Mouse (Mus musculus): ENCODE measurements at regions not wholly inside any gene's neighbourhood (a gene's known extent, or its start where the extent isn't known, plus 50 kb on each side); places are given as distances from the start of the nearest gene placed in this dataset.

DNA sequence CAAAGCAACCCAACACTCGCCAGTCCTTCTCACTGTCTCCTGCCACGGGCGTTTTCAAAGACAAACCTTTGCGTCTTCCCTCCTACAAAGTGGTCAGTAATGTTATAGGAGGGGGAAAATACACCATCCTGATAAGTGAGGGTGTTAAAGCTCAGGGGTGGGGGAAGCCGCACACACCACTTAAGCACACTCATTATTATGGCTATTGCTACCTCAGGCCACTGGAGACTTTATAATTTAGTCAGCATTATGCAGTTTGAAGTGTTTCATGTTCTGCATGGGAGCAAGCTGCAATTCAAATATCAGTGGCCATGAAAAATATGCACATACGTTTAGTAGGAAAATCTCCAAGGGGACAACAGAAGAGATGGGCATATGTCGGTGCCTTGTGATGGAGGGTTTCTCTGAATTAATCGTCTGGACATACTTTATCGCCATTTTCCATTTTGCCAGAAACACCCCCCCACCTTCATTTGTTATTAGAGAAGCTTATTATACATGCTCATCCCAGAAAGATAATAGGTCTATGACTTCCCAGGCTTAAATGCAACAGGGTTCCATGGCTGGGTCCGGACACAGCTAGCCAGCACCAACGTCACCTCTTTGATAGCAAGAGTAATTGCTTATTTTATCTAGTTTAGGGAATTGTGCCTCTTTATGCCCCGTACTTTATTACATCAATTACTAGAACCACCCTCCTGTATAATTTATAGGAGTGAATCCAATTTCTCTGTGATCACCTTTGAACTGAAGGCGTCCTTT is 193.5 kb upstream of the Adamts16 start:
- TF ChIP-seq EP300 (optimal IDR thresholded peaks at IDR 0.05) (no peak), CTCF (IDR thresholded peaks at IDR 0.05; ENCODE audit: low read depth) (no peak)
- Histone ChIP-seq H3K27me3 (ENCODE audit: control insufficient read depth, insufficient read depth, low read length) (no peaks in the 10 kb centered on the region), H3K9me3 (ENCODE audit: control insufficient read depth, low read length) (no peaks in the 10 kb centered on the region), H3K9ac (ENCODE audit: low read length) (no peak overlapping the region), H3K4me2 (replicated peaks; ENCODE audit: low read depth) (no peak overlapping the region), H3K4me3 (ENCODE audit: low read depth, low read length) (no peak overlapping the region), H3K4me1 (replicated peaks; ENCODE audit: control insufficient read depth, insufficient read depth) (no peaks in the 10 kb centered on the region), H3K27ac (replicated peaks) (no peak overlapping the region), H3K36me3 (ENCODE audit: control insufficient read depth, insufficient read depth, low read length) (no peaks in the 10 kb centered on the region)
- DNase-seq (ENCODE audit: low spot score) (no peak), ATAC-seq (ENCODE audit: low FRiP score, low TSS enrichment) (no peak)
- 76% methylated on average over 13 of the region's 13 CpGs for WGBS

DNA sequence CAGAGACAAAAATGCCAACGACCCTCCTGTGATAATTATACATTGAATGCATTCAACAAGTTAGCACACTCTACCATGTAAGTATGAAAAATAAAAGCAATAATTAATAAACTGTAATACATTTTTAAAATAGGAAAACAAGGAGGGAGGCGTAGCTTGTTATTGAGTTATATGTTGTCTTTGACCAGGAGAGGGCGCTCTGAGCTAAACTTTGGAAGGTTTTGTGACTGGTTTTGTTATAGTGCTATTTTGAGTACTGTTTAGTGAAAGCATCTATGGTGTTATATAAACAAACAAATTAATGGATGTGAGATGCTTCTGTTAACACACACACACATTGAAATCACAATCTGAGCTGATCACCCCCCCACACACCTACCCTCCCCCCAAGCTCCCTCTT is 166.6 kb upstream of the Adamts16 start:
- TF ChIP-seq EP300 (optimal IDR thresholded peaks at IDR 0.05) (no peak), CTCF (IDR thresholded peaks at IDR 0.05; ENCODE audit: low read depth) (peak; percentile 74)
- Histone ChIP-seq H3K4me2 (replicated peaks; ENCODE audit: low read depth) (no peak overlapping the region), H3K4me3 (ENCODE audit: low read depth, low read length) (no peak overlapping the region), H3K36me3 (ENCODE audit: control insufficient read depth, insufficient read depth, low read length) (no peaks in the 10 kb centered on the region), H3K9ac (ENCODE audit: low read length) (no peak overlapping the region), H3K27me3 (ENCODE audit: control insufficient read depth, insufficient read depth, low read length) (no peaks in the 10 kb centered on the region), H3K27ac (replicated peaks) (no peak overlapping the region), H3K9me3 (ENCODE audit: control insufficient read depth, low read length) (no peaks in the 10 kb centered on the region), H3K4me1 (replicated peaks; ENCODE audit: control insufficient read depth, insufficient read depth) (no peaks in the 10 kb centered on the region)
- WGBS: 19% methylated on average over 3 of the region's 3 CpGs
- peak; percentile 22 for DNase-seq (ENCODE audit: low spot score)
- no peak for ATAC-seq (ENCODE audit: low FRiP score, low TSS enrichment)

DNA sequence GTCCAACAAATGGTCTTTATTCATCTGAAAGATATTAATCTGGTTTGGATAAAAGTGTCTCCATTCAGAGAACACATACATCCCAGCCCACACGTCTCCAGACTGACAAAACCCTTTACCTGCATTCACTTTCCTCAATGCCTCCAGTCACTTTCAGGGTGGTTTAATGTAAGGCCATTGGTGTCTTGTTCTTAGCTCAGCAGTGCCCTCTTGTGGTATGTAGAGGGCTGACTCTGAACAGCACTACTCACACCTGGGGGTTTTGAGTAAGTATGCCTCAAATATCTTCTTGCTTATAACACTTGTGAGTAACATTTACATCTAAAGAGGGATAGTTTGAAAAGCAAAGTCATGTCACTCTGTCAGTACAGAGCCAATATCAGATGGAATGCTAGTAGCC is 164.5 kb upstream of the Adamts16 start:
- Histone ChIP-seq H3K9me3 (ENCODE audit: control insufficient read depth, low read length) (no peaks in the 10 kb centered on the region), H3K4me3 (ENCODE audit: low read depth, low read length) (no peak overlapping the region), H3K4me2 (replicated peaks; ENCODE audit: low read depth) (no peak overlapping the region), H3K4me1 (replicated peaks; ENCODE audit: control insufficient read depth, insufficient read depth) (no peaks in the 10 kb centered on the region), H3K9ac (ENCODE audit: low read length) (no peak overlapping the region), H3K27me3 (ENCODE audit: control insufficient read depth, insufficient read depth, low read length) (no peaks in the 10 kb centered on the region), H3K27ac (replicated peaks) (no peak overlapping the region), H3K36me3 (ENCODE audit: control insufficient read depth, insufficient read depth, low read length) (no peaks in the 10 kb centered on the region)
- ATAC-seq (ENCODE audit: low FRiP score, low TSS enrichment) (peak; percentile 51; the same call in 1 of the 2 replicates), DNase-seq (ENCODE audit: low spot score) (peak; percentile 46)
- TF ChIP-seq EP300 (optimal IDR thresholded peaks at IDR 0.05) (no peak), CTCF (IDR thresholded peaks at IDR 0.05; ENCODE audit: low read depth) (peak; percentile 83)
- 9% methylated on average over 1 of the region's 1 CpGs for WGBS

DNA sequence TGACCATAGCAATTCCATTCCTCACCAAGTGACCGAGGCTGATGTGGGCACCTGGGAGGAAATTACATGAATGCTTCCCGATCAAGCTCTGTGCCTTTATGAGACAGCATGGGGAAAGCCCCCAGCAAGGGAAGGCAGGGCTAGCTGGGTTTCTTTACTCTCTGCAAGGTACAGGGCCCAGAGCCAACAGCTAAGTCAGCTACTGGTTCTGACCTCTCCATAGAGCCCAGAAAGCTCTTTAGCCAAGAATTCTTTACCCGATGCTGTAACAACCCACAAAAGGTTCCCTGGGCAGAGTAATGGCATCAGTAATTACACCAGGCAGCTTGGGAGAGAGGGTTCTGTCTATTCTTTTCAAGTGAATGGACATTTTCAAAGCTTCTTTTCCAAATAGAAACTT is 161.9 kb upstream of the Adamts16 start:
- Histone ChIP-seq H3K4me1 (replicated peaks; ENCODE audit: control insufficient read depth, insufficient read depth) (no peaks in the 10 kb centered on the region), H3K9me3 (ENCODE audit: control insufficient read depth, low read length) (no peaks in the 10 kb centered on the region), H3K27ac (replicated peaks) (no peak overlapping the region), H3K9ac (ENCODE audit: low read length) (no peak overlapping the region), H3K27me3 (ENCODE audit: control insufficient read depth, insufficient read depth, low read length) (no peaks in the 10 kb centered on the region), H3K36me3 (ENCODE audit: control insufficient read depth, insufficient read depth, low read length) (no peaks in the 10 kb centered on the region), H3K4me2 (replicated peaks; ENCODE audit: low read depth) (no peak overlapping the region), H3K4me3 (ENCODE audit: low read depth, low read length) (no peak overlapping the region)
- ATAC-seq (ENCODE audit: low FRiP score, low TSS enrichment) (no peak), DNase-seq (ENCODE audit: low spot score) (peak; percentile 27)
- no peak for TF ChIP-seq EP300 (optimal IDR thresholded peaks at IDR 0.05)
- no peak for TF ChIP-seq CTCF (IDR thresholded peaks at IDR 0.05; ENCODE audit: low read depth)
- 31% methylated on average over 3 of the region's 3 CpGs for WGBS

GRCm38 (mm10) chr13:71001278-71001677 is 159.7 kb upstream of the Adamts16 start:
- 6% methylated on average over 2 of the region's 2 CpGs for WGBS
- Histone ChIP-seq H3K4me1 (replicated peaks; ENCODE audit: control insufficient read depth, insufficient read depth) (no peaks in the 10 kb centered on the region), H3K9me3 (ENCODE audit: control insufficient read depth, low read length) (no peaks in the 10 kb centered on the region), H3K36me3 (ENCODE audit: control insufficient read depth, insufficient read depth, low read length) (no peaks in the 10 kb centered on the region), H3K27me3 (ENCODE audit: control insufficient read depth, insufficient read depth, low read length) (no peaks in the 10 kb centered on the region), H3K27ac (replicated peaks) (no peak overlapping the region), H3K4me2 (replicated peaks; ENCODE audit: low read depth) (no peak overlapping the region), H3K4me3 (ENCODE audit: low read depth, low read length) (no peak overlapping the region), H3K9ac (ENCODE audit: low read length) (no peak overlapping the region)
- ATAC-seq (ENCODE audit: low FRiP score, low TSS enrichment) (0 out of 2 replicates have a peak, but pooled peaks have one; percentile 24), DNase-seq (ENCODE audit: low spot score) (peak; percentile 58)
- TF ChIP-seq CTCF (IDR thresholded peaks at IDR 0.05; ENCODE audit: low read depth) (peak; percentile 86), EP300 (optimal IDR thresholded peaks at IDR 0.05) (no peak)

- no peak for DNase-seq (ENCODE audit: low spot score)
- H3K36me3 ChIP-seq (ENCODE audit: control insufficient read depth, insufficient read depth, low read length): no peaks in the 10 kb centered on the region
- WGBS: 75% methylated on average over 5 of the region's 5 CpGs
Observed at GRCm38 (mm10) chr13:71000422-71001008, 158.9 kb upstream of the Adamts16 start.

More at GRCm38 (mm10) chr13:71000422-71001008, 158.9 kb upstream of the Adamts16 start:
- Histone ChIP-seq H3K9me3 (ENCODE audit: control insufficient read depth, low read length) (no peaks in the 10 kb centered on the region), H3K27me3 (ENCODE audit: control insufficient read depth, insufficient read depth, low read length) (no peaks in the 10 kb centered on the region), H3K4me1 (replicated peaks; ENCODE audit: control insufficient read depth, insufficient read depth) (no peaks in the 10 kb centered on the region), H3K9ac (ENCODE audit: low read length) (no peak overlapping the region), H3K4me2 (replicated peaks; ENCODE audit: low read depth) (no peak overlapping the region), H3K27ac (replicated peaks) (no peak overlapping the region), H3K4me3 (ENCODE audit: low read depth, low read length) (no peak overlapping the region)
- ATAC-seq (ENCODE audit: low FRiP score, low TSS enrichment): no peak
- TF ChIP-seq CTCF (IDR thresholded peaks at IDR 0.05; ENCODE audit: low read depth) (no peak), EP300 (optimal IDR thresholded peaks at IDR 0.05) (no peak)
